Mouse (Mus musculus) heart, adult 2 months (tissue): ENCODE results near the gene Cldn17. TPM values are rescaled to one million over a fixed set of nuclear protein-coding genes. Genes with fewer than 3 reads are reported as not detected.

ENCODE experiments used
- DNase-seq, 2 experiments: peaks; one replicate each; pipeline ENCODE4 v3.0.0; 2021
- H3K27ac ChIP-seq: fragments of 200-600 bp; 2 replicates; pipeline ENCODE4 v1.8.1; 2022
- H3K27me3 ChIP-seq: fragments of 200-500 bp; 2 replicates; pipeline ENCODE4 v1.6.1; 2012; ENCODE audit warnings: mild to moderate bottlenecking, low read length, inconsistent platforms, mixed read lengths; ENCODE audit not compliant: control insufficient read depth, insufficient read depth
- H3K36me3 ChIP-seq: fragments of 200-500 bp; 2 replicates; pipeline ENCODE4 v1.6.1; 2012; ENCODE audit warnings: low read length, inconsistent platforms; ENCODE audit not compliant: control insufficient read depth, insufficient read depth
- H3K4me1 ChIP-seq: fragments of 200-500 bp; 2 replicates; pipeline ENCODE4 v1.6.1; 2011; ENCODE audit warnings: low read length; ENCODE audit not compliant: control insufficient read depth, insufficient read depth
- H3K4me3 ChIP-seq: fragments of 200-600 bp; 2 replicates; pipeline ENCODE4 v1.8.1; 2022
- H3K79me2 ChIP-seq: fragments of 200-500 bp; replicated peaks from 2 replicates; pipeline ENCODE4 v1.6.1; 2012; ENCODE audit warnings: mild to moderate bottlenecking, inconsistent platforms, low read length, moderate library complexity, mixed read lengths; ENCODE audit not compliant: control insufficient read depth, insufficient read depth
- H3K9ac ChIP-seq: fragments of 200-500 bp; 2 replicates; pipeline ENCODE4 v1.6.1; 2012; ENCODE audit warnings: low read depth, mild to moderate bottlenecking, control low read depth, inconsistent platforms, low read length, mixed read lengths
- CTCF ChIP-seq: fragments of 200-600 bp; IDR thresholded peaks from 2 replicates; pipeline ENCODE4 v1.8.1; 2022; ENCODE audit warnings: antibody characterized with exemption, mild to moderate bottlenecking, moderate library complexity
- EP300 ChIP-seq: fragments of 200-500 bp; IDR thresholded peaks from 2 replicates; pipeline ENCODE4 v1.6.1; 2011; ENCODE audit warnings: low read depth, low read length, control low read depth; ENCODE audit not compliant: insufficient read depth
- POLR2A ChIP-seq: fragments of 200-500 bp; IDR thresholded peaks from 2 replicates; pipeline ENCODE4 v1.6.1; 2011; ENCODE audit warnings: mild to moderate bottlenecking, low read depth, low read length, control low read depth; ENCODE audit not compliant: insufficient read depth
- WGBS: fragments of 180-500 bp; shearing (Covaris S2); methylation state at CpG from one replicate; pipeline ENCODE4 v1.1.7; 2018; 5-methylcytosine and 5-hydroxymethylcytosine counted together
- intact Hi-C: fragments of 180-260 bp; cut with DNase I; formaldehyde crosslinking; loops from one replicate; pipeline ENCODE4 v1.15.1; 2025
- long read RNA-seq: library from polyadenylated mRNA; stranded (forward); transcript quantifications from one replicate; pipeline ENCODE4 v2.0.0, GENCODE M21; 2021
- polyA plus RNA-seq: library from polyadenylated mRNA; depleted of rRNA; stranded (reverse); fragments of >200 nt; gene quantifications from 2 replicates; pipeline ENCODE4 v1.2.3, GENCODE M21; 2012; rRNA removed
- total RNA-seq, 2 experiments: library from RNA; stranded (reverse); gene quantifications; 2 replicates each; pipeline ENCODE4 v1.2.3; 2021

The Cldn17 gene
- total RNA-seq (not detected), polyA plus RNA-seq (not detected in 2 replicates)
- long read RNA-seq, result 0 reads

DNA sequence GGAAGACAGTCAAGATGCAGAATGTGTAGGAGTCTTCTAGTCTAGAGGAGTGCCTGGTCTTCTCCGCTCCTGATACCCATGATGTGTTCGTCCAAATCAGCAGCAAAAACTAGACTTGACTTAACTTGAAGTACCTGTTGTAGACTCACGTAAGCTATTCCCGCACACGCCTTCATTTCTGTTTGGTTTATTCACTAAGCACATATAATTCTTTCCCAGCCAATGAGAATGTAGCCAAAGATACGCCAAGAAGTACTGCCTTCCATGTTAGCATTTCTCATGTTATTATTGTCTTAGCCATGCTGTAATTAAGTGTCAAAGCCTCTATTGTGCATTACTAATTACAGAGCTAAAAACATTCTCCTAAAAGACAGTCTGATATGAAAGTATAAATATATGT, at the start of gene Cldn17:
Gene Cldn17 (minus strand): TSS at position 101 of the 400 bp plus-strand sequence.
- TF ChIP-seq POLR2A, result no peak
- TF ChIP-seq EP300, result no peak
- TF ChIP-seq CTCF, result no peak
- Histone ChIP-seq H3K36me3 (no peaks in the 10 kb centered on the region), H3K9ac (no peak within 1 kb of the TSS), H3K79me2 (no peaks in the 10 kb centered on the region), H3K4me3 (no peak within 1 kb of the TSS), H3K27me3 (no peaks in the 10 kb centered on the region), H3K27ac (no peak within 1 kb of the TSS), H3K4me1 (no peaks in the 10 kb centered on the region)
- 87% methylated on average over 6 of the region's 6 CpGs for WGBS
- intact Hi-C loops, result no loop called here
- no peak for DNase-seq

DNA sequence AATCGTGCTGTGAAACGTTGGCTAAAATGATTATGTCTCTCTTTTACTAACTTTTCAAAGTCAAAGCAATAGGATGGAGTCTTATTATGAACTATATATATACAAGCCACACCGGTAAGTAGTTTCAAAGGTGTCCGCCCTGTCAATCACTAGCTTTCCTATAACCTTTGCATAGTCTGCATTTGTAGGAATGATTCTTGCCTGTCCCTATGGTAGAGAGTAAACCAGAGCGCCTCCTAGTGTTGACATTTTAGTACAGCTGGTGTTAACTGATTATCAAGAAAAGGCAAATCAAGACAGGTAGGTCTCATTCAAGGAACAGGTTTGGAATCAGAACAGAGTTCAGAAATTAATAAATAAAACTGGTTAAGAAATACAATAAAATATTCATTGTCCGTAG, 35.7 kb upstream of the Cldn17 start:
- H3K27ac ChIP-seq, result no peak overlapping the region
- H3K4me3 ChIP-seq, result no peak overlapping the region
- DNase-seq, result no peak
- intact Hi-C loops, result no loop called here
- no peaks in the 10 kb centered on the region for H3K27me3 ChIP-seq
- H3K9ac ChIP-seq, result no peak overlapping the region
- WGBS, result 54% methylated on average over 6 of the region's 6 CpGs
- H3K79me2 ChIP-seq, result no peaks in the 10 kb centered on the region
- H3K36me3 ChIP-seq, result no peaks in the 10 kb centered on the region
- TF ChIP-seq CTCF (peak; percentile 42), POLR2A (no peak)
- H3K4me1 ChIP-seq, result no peaks in the 10 kb centered on the region

- no peak for TF ChIP-seq EP300
- TF ChIP-seq CTCF, result no peak
- TF ChIP-seq POLR2A, result no peak
- H3K27ac ChIP-seq, result no peak overlapping the region
- H3K4me3 ChIP-seq, result no peak overlapping the region
- no peak for DNase-seq
- H3K36me3 ChIP-seq, result no peaks in the 10 kb centered on the region
- no peaks in the 10 kb centered on the region for H3K79me2 ChIP-seq
- no peaks in the 10 kb centered on the region for H3K27me3 ChIP-seq
- H3K4me1 ChIP-seq, result no peaks in the 10 kb centered on the region
- H3K9ac ChIP-seq, result no peak overlapping the region
- WGBS, result 59% methylated on average over 3 of the region's 3 CpGs
- intact Hi-C loops, result no loop called here
Measured at GRCm38 (mm10) chr16:88539841-88540487, 33.2 kb upstream of the Cldn17 start.

GRCm38 (mm10) chr16:88511348-88511747, 4.6 kb upstream of the Cldn17 start:
- no peak for DNase-seq
- intact Hi-C loops, result no loop called here
- no peak overlapping the region for H3K4me3 ChIP-seq
- H3K27ac ChIP-seq, result no peak overlapping the region
- H3K27me3 ChIP-seq, result no peaks in the 10 kb centered on the region
- H3K79me2 ChIP-seq, result no peaks in the 10 kb centered on the region
- no peaks in the 10 kb centered on the region for H3K4me1 ChIP-seq
- H3K9ac ChIP-seq, result no peak overlapping the region
- H3K36me3 ChIP-seq, result no peaks in the 10 kb centered on the region
- no peak for TF ChIP-seq POLR2A
- no peak for TF ChIP-seq CTCF
- TF ChIP-seq EP300, result no peak

- DNase-seq, result no peak
- H3K36me3 ChIP-seq, result no peaks in the 10 kb centered on the region
- H3K27ac ChIP-seq, result no peak overlapping the region
- TF ChIP-seq POLR2A, result no peak
- H3K4me1 ChIP-seq, result no peaks in the 10 kb centered on the region
- no peaks in the 10 kb centered on the region for H3K27me3 ChIP-seq
- no peak overlapping the region for H3K4me3 ChIP-seq
- intact Hi-C loops, result no loop called here
- no peaks in the 10 kb centered on the region for H3K79me2 ChIP-seq
- no peak overlapping the region for H3K9ac ChIP-seq
- WGBS, result 43% methylated on average over 4 of the region's 4 CpGs
Measured at GRCm38 (mm10) chr16:88508150-88508549, 1.4 kb upstream of the Cldn17 start.

DNA sequence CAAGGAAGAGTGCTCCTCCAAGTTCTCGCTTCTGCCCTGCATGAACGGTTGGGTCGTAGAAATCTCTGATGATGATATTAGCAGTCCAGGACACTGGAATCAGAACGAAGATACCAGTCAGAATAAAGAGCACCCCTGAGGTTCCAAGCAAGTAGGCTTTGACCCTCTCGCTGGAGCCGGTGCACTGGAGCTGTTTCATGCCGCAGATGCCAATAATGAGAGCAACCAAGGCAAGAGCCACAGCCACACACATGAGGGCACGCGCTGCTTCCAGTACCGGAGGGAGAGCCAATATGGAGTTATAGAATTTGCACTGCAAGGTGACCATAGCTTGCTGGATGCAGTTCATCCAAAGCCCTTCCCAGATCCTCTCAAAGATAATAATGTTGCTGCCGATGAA, 440 bp downstream of the Cldn17 start:
- Histone ChIP-seq H3K9ac (no peak overlapping the region), H3K4me3 (no peak overlapping the region), H3K36me3 (no peaks in the 10 kb centered on the region), H3K27me3 (no peaks in the 10 kb centered on the region), H3K27ac (no peak overlapping the region), H3K79me2 (no peaks in the 10 kb centered on the region), H3K4me1 (no peaks in the 10 kb centered on the region)
- WGBS, result 91% methylated on average over 11 of the region's 11 CpGs
- intact Hi-C loops, result no loop called here
- DNase-seq, result no peak
- TF ChIP-seq EP300 (no peak), POLR2A (no peak), CTCF (no peak)
